Mouse (Mus musculus) lung, postnatal 0 days (tissue): ENCODE results near the gene Rnasek.

Experiments used
- CTCF ChIP-seq: IDR thresholded peaks from 2 replicates; pipeline ENCODE4 v1.5.1; 2016; ENCODE audit warnings: antibody characterized with exemption, mild to moderate bottlenecking
- EP300 ChIP-seq: IDR thresholded peaks from 2 replicates; pipeline ENCODE4 v1.6.1; 2016; ENCODE audit warnings: antibody characterized with exemption, mild to moderate bottlenecking, control low read depth

- TF ChIP-seq CTCF (no peak), EP300 (no peak)
These were observed 44.0 kb upstream of the Rnasek start for GRCm38 (mm10) chr11:70283666-70284065.
